Mouse (Mus musculus) liver, embryonic 14.5 days (tissue): ENCODE measurements at regions not wholly inside any gene's neighbourhood (a gene's known extent, or its start where the extent isn't known, plus 50 kb on each side); places are given as distances from the start of the nearest gene placed in this dataset.

Source experiments
- ATAC-seq: fragments of 200-750 bp; cut with Nextera tagmentation; 2 replicates; pipeline ENCODE4 v1.8.0; 2017; ENCODE audit warnings: moderate number of reproducible peaks, mild to moderate bottlenecking, moderate library complexity; ENCODE audit not compliant: insufficient read depth
- DNase-seq, 3 experiments: peaks; one replicate each; pipeline ENCODE4 v3.0.0-alpha.2; 2012 to 2013; ENCODE audit warnings: low read depth in 3 of 3, low spot score in 3 of 3
- H3K27ac ChIP-seq: fragments of 300-500 bp; sonication (generic); 2 replicates; pipeline ENCODE4 v1.5.1; 2014; ENCODE audit warnings: moderate library complexity, mild to moderate bottlenecking, control low read depth, inconsistent platforms
- H3K27me3 ChIP-seq: fragments of 300-500 bp; sonication (generic); 2 replicates; pipeline ENCODE4 v1.6.1; 2014; ENCODE audit warnings: mild to moderate bottlenecking, low read length, moderate library complexity; ENCODE audit not compliant: control insufficient read depth, insufficient read depth
- H3K36me3 ChIP-seq: fragments of 300-500 bp; sonication (generic); replicated peaks from 2 replicates; pipeline ENCODE4 v1.6.1; 2014; ENCODE audit warnings: low read depth; ENCODE audit not compliant: control insufficient read depth, insufficient read depth
- H3K4me1 ChIP-seq, 2 experiments: fragments of 200-500 bp in 1 of 2; fragments of 300-500 bp in 1 of 2; sonication (generic) in 1 of 2; replicated peaks; 2 replicates each; pipeline ENCODE4 v1.6.1; 2012 to 2014; ENCODE audit warnings: antibody characterized with exemption in 1 of 2, inconsistent platforms in 1 of 2, low read length in 1 of 2; ENCODE audit not compliant: control insufficient read depth in 2 of 2, insufficient read depth in 2 of 2
- H3K4me2 ChIP-seq: fragments of 300-500 bp; sonication (generic); 2 replicates; pipeline ENCODE4 v1.6.1; 2014; ENCODE audit warnings: low read depth, mild to moderate bottlenecking, control low read depth, moderate library complexity
- H3K4me3 ChIP-seq, 2 experiments: fragments of 200-500 bp in 1 of 2; fragments of 300-500 bp in 1 of 2; sonication (generic) in 1 of 2; 2 replicates each; pipeline ENCODE4 v1.5.1; 2012 to 2014; ENCODE audit warnings: low read depth in 2 of 2, low read length in 2 of 2, mild to moderate bottlenecking in 2 of 2, control low read depth in 1 of 2, inconsistent platforms in 1 of 2, moderate library complexity in 1 of 2; ENCODE audit not compliant: insufficient read depth in 1 of 2
- H3K9ac ChIP-seq: fragments of 300-500 bp; sonication (generic); replicated peaks from 2 replicates; pipeline ENCODE4 v1.6.1; 2014; ENCODE audit warnings: mild to moderate bottlenecking, control low read depth, moderate library complexity
- H3K9me3 ChIP-seq: fragments of 300-500 bp; sonication (generic); 2 replicates; pipeline ENCODE4 v1.6.1; 2016; ENCODE audit warnings: low read length, mixed read lengths; ENCODE audit not compliant: control insufficient read depth
- CTCF ChIP-seq: IDR thresholded peaks from 2 replicates; pipeline ENCODE4 v1.5.1; 2016; ENCODE audit warnings: antibody characterized with exemption, low read depth, control low read depth
- EP300 ChIP-seq: IDR thresholded peaks from 2 replicates; pipeline ENCODE4 v1.6.1; 2016; ENCODE audit warnings: antibody characterized with exemption, low read depth
- WGBS: fragments of 180-500 bp; shearing (Covaris S2); extraction: QIAGEN DNeasy Blood & Tissue Kit; methylation state at CpG from one replicate; pipeline ENCODE4 v1.1.7; 2014; ENCODE audit not compliant: insufficient replicate concordance; 5-methylcytosine and 5-hydroxymethylcytosine counted together

- no peak for TF ChIP-seq EP300
- TF ChIP-seq CTCF, result no peak
- Histone ChIP-seq H3K27me3 (no peaks in the 10 kb centered on the region), H3K9me3 (no peaks in the 10 kb centered on the region), H3K27ac (no peak overlapping the region), H3K4me3 (no peak overlapping the region), H3K4me2 (no peak overlapping the region), H3K4me1 (no peaks in the 10 kb centered on the region), H3K36me3 (no peaks in the 10 kb centered on the region), H3K9ac (no peak overlapping the region)
- DNase-seq (no peak), ATAC-seq (no peak)
- WGBS, result 29% methylated on average over 5 of the region's 5 CpGs
Measured at GRCm38 (mm10) chr5:133167001-133167461, 623.9 kb upstream of the Auts2 start.

GRCm38 (mm10) chr5:133156115-133156857 lies 613.1 kb upstream of the Auts2 start:
- no peak overlapping the region for H3K9ac ChIP-seq
- WGBS, result 40% methylated on average over 5 of the region's 5 CpGs
- H3K9me3 ChIP-seq, result no peaks in the 10 kb centered on the region
- no peak overlapping the region for H3K27ac ChIP-seq
- H3K4me1 ChIP-seq, result no peaks in the 10 kb centered on the region
- H3K4me3 ChIP-seq, result no peak overlapping the region
- ATAC-seq (no peak), DNase-seq (no peak)
- no peaks in the 10 kb centered on the region for H3K36me3 ChIP-seq
- TF ChIP-seq CTCF (no peak), EP300 (no peak)
- H3K27me3 ChIP-seq, result no peaks in the 10 kb centered on the region
- no peak overlapping the region for H3K4me2 ChIP-seq

DNA sequence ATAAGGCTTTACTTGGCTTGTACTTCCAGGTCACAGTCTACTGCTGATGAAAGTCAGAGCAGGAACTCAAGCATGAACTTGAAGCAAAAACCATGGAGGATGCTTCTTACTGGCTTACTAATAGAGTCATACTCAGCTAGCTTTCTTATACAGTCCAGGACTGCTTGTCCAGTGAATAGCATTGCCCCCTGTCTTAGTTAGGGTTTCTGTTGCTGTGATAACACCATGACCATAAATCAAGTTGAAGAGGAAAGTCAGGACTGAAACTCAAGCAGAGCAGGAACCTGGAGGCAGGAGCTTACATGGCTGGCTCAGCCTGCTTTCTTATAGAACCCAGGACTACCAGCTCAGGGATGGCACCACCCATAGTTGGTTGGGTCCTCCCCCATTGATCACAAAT lies 602.9 kb upstream of the Auts2 start:
- Histone ChIP-seq H3K27ac (no peak overlapping the region), H3K36me3 (no peaks in the 10 kb centered on the region), H3K27me3 (no peaks in the 10 kb centered on the region), H3K4me1 (no peaks in the 10 kb centered on the region), H3K4me3 (no peak overlapping the region), H3K9ac (no peak overlapping the region), H3K9me3 (peaks cover 2% of the 10 kb centered on the region; the same call in 1 of the 2 replicates), H3K4me2 (no peak overlapping the region)
- no peak for TF ChIP-seq CTCF
- no peak for TF ChIP-seq EP300
- no peak for ATAC-seq
- DNase-seq, result no peak

DNA sequence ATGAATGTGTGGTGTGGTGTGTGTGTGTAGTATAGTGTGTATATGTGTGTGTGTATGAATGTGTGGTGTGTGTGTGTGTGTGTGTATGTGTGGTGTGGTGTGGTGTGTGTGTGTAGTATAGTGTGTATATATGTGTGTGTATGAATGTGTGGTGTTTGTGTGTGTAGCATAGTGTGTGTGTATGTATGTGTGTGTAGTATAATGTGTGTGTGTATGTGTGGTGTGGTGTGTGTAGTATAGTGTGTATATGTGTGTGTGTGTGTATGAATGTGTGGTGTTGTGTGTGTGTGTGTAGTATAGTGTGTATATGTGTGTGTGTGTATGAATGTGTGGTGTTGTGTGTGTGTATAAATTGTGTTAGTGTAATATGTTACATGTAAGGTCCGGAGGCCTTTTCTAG lies 600.5 kb upstream of the Auts2 start:
- no peak for ATAC-seq
- Histone ChIP-seq H3K9me3 (peaks cover 2% of the 10 kb centered on the region; the same call in 1 of the 2 replicates), H3K9ac (no peak overlapping the region), H3K36me3 (no peaks in the 10 kb centered on the region), H3K27me3 (no peaks in the 10 kb centered on the region), H3K4me1 (no peaks in the 10 kb centered on the region), H3K4me3 (no peak overlapping the region), H3K4me2 (no peak overlapping the region), H3K27ac (no peak overlapping the region)
- no peak for DNase-seq
- WGBS, result 77% methylated on average over 1 of the region's 1 CpGs
- TF ChIP-seq CTCF (no peak), EP300 (no peak)

- H3K27ac ChIP-seq, result no peak overlapping the region
- no peaks in the 10 kb centered on the region for H3K27me3 ChIP-seq
- peaks cover 2% of the 10 kb centered on the region; the same call in 1 of the 2 replicates for H3K9me3 ChIP-seq
- H3K4me2 ChIP-seq, result no peak overlapping the region
- no peaks in the 10 kb centered on the region for H3K36me3 ChIP-seq
- H3K4me3 ChIP-seq, result no peak overlapping the region
- no peak for DNase-seq
- H3K4me1 ChIP-seq, result no peaks in the 10 kb centered on the region
- no peak overlapping the region for H3K9ac ChIP-seq
- TF ChIP-seq EP300 (no peak), CTCF (no peak)
- 27% methylated on average over 11 of the region's 11 CpGs for WGBS
- ATAC-seq, result no peak
Measured at GRCm38 (mm10) chr5:133142401-133143115, 599.4 kb upstream of the Auts2 start.
